ENCODE assay signal across 8 mouse cellular contexts in genomic region chr1:170214383-170214756, GRCm38 (mm10). TPM values are rescaled to one million over a fixed set of nuclear protein-coding genes. Genes with fewer than 3 reads are reported as not detected.
DNase-seq lines count a peak whose midpoint lies in the region; ATAC-seq and TF ChIP-seq lines count a peak whose summit lies in the region.

No protein-coding gene starts in this region.

- WGBS in heart, embryonic 13.5 days = 23% methylated on average over 7 of the region's 7 CpGs
- 50% methylated on average over 7 of the region's 7 CpGs for WGBS in forebrain, embryonic 10.5 days
- 16% methylated on average over 7 of the region's 7 CpGs for WGBS in liver, embryonic 14.5 days (ENCODE audit: insufficient replicate concordance)

- DNase-seq in heart, postnatal 4 days = no peak
- DNase-seq in forebrain, embryonic 10.5 days (ENCODE audit: extremely low spot score, low spot score) = no peak
- DNase-seq in liver, embryonic 14.5 days (ENCODE audit: low read depth in 3 of 3, low spot score in 3 of 3) = no peak
- no peak for DNase-seq in urinary bladder, postnatal 14 days (ENCODE audit: low spot score)
- no peak for DNase-seq in thymus, postnatal 4 days
- DNase-seq in spleen, postnatal 4 days (ENCODE audit: low spot score in 2 of 2) = no peak

- ATAC-seq in heart, embryonic 13.5 days (ENCODE audit: extremely low read depth, insufficient number of reproducible peaks, low FRiP score, low TSS enrichment) = no peak
- ATAC-seq in liver, embryonic 14.5 days (ENCODE audit: insufficient read depth) = no peak

- TF ChIP-seq CTCF in E14TG2a.4 (conservative IDR thresholded peaks at IDR 0.05; ENCODE audit: low read length) = no peak
- TF ChIP-seq CTCF in liver, embryonic 14.5 days (IDR thresholded peaks at IDR 0.05; ENCODE audit: low read depth) = no peak

- peak overlapping the region; percentile 77 for H3K4me3 ChIP-seq in heart, embryonic 13.5 days
- H3K4me3 ChIP-seq in E14TG2a.4 (replicated peaks; ENCODE audit: low read length) = peak overlapping the region; percentile 93
- H3K4me3 ChIP-seq in forebrain, embryonic 10.5 days = peak overlapping the region; percentile 97
- peak overlapping the region; percentile 83 to 85 for H3K4me3 ChIP-seq in liver, embryonic 14.5 days (ENCODE audit: insufficient read depth in 1 of 2, low read depth in 2 of 2, low read length in 2 of 2)

- H3K4me2 ChIP-seq in heart, embryonic 13.5 days = peak overlapping the region; percentile 87
- peak overlapping the region; percentile 86 for H3K4me2 ChIP-seq in liver, embryonic 14.5 days (ENCODE audit: low read depth)

- H3K9me3 ChIP-seq in heart, embryonic 13.5 days = no peaks in the 10 kb centered on the region
- no peaks in the 10 kb centered on the region for H3K9me3 ChIP-seq in E14TG2a.4 (ENCODE audit: low read length)
- H3K9me3 ChIP-seq in forebrain, embryonic 10.5 days = no peaks in the 10 kb centered on the region
- H3K9me3 ChIP-seq in liver, embryonic 14.5 days (ENCODE audit: control insufficient read depth, low read length) = no peaks in the 10 kb centered on the region

- no peak for TF ChIP-seq EP300 in liver, embryonic 14.5 days (IDR thresholded peaks at IDR 0.05; ENCODE audit: low read depth)

- peaks cover 14% of the 10 kb centered on the region for H3K27me3 ChIP-seq in heart, embryonic 13.5 days (replicated peaks)
- H3K27me3 ChIP-seq in E14TG2a.4 (ENCODE audit: insufficient read depth, low read length) = no peaks in the 10 kb centered on the region
- peaks cover 13% of the 10 kb centered on the region for H3K27me3 ChIP-seq in forebrain, embryonic 10.5 days (ENCODE audit: poor library complexity, severe bottlenecking)
- H3K27me3 ChIP-seq in liver, embryonic 14.5 days (ENCODE audit: control insufficient read depth, insufficient read depth, low read length) = no peaks in the 10 kb centered on the region; the same call in 1 of the 2 replicates

- peaks cover 32% of the 10 kb centered on the region for H3K36me3 ChIP-seq in heart, embryonic 13.5 days
- H3K36me3 ChIP-seq in E14TG2a.4 (ENCODE audit: insufficient read depth, low read length) = peaks cover 19% of the 10 kb centered on the region
- H3K36me3 ChIP-seq in forebrain, embryonic 10.5 days (replicated peaks) = peaks cover 33% of the 10 kb centered on the region
- peaks cover 10% of the 10 kb centered on the region for H3K36me3 ChIP-seq in liver, embryonic 14.5 days (replicated peaks; ENCODE audit: control insufficient read depth, insufficient read depth, low read depth)

- H3K27ac ChIP-seq in heart, embryonic 13.5 days (replicated peaks) = peak overlapping the region; percentile 87
- H3K27ac ChIP-seq in forebrain, embryonic 10.5 days = peak overlapping the region; percentile 94
- peak overlapping the region; percentile 66 for H3K27ac ChIP-seq in liver, embryonic 14.5 days

- peaks cover 8% of the 10 kb centered on the region for H3K4me1 ChIP-seq in heart, embryonic 13.5 days
- no peaks in the 10 kb centered on the region; the same call in 1 of the 2 replicates for H3K4me1 ChIP-seq in E14TG2a.4 (replicated peaks; ENCODE audit: low read depth, low read length)
- H3K4me1 ChIP-seq in forebrain, embryonic 10.5 days = peaks cover 12% of the 10 kb centered on the region
- peaks cover 6 to 8% of the 10 kb centered on the region in 2 experiments for H3K4me1 ChIP-seq in liver, embryonic 14.5 days (replicated peaks; ENCODE audit: control insufficient read depth in 2 of 2, insufficient read depth in 2 of 2, low read length in 1 of 2)

- H3K9ac ChIP-seq in heart, embryonic 13.5 days = peak overlapping the region; percentile 97
- H3K9ac ChIP-seq in liver, embryonic 14.5 days (replicated peaks) = peak overlapping the region; percentile 92

RNA-seq across cellular contexts. Expression of gene Uhmk1, which starts 0.8 kb away (rescaled TPM):
- polyA plus RNA-seq in heart, embryonic 13.5 days (2015; fragmentation: Nextera tagmentation; extraction: Ambion mirVana) = 5.1 and 5.2 TPM in 2 replicates
- 10 to 100 TPM; 18.9 to 19.8 TPM for total RNA-seq in heart, postnatal 4 days (2021)
- 10.0 and 10.1 TPM in 2 replicates for polyA plus RNA-seq in forebrain, embryonic 10.5 days (2016; fragmentation: Nextera tagmentation; extraction: Ambion mirVana)
- 7.6 and 9.3 TPM in 2 replicates for polyA plus RNA-seq in liver, embryonic 14.5 days (2012; rRNA removed)
- polyA plus RNA-seq in liver, embryonic 14.5 days (2014; fragmentation: Nextera tagmentation; extraction: Ambion mirVana) = 8.4 and 9.5 TPM in 2 replicates

RNA-seq across cellular contexts. Expression of gene Sh2d1b2, which starts 18.2 kb away (rescaled TPM):
- polyA plus RNA-seq in heart, embryonic 13.5 days (2015; fragmentation: Nextera tagmentation; extraction: Ambion mirVana) = not detected in 2 replicates
- total RNA-seq in heart, postnatal 4 days (2021) = not detected
- polyA plus RNA-seq in forebrain, embryonic 10.5 days (2016; fragmentation: Nextera tagmentation; extraction: Ambion mirVana) = not detected in 2 replicates
- not detected in 2 replicates for polyA plus RNA-seq in liver, embryonic 14.5 days (2012; rRNA removed)
- polyA plus RNA-seq in liver, embryonic 14.5 days (2014; fragmentation: Nextera tagmentation; extraction: Ambion mirVana) = not detected in 2 replicates

RNA-seq across cellular contexts. Expression of gene Uap1, which starts 39.6 kb away (rescaled TPM):
- polyA plus RNA-seq in heart, embryonic 13.5 days (2015; fragmentation: Nextera tagmentation; extraction: Ambion mirVana) = 42.4 and 46.1 TPM in 2 replicates
- total RNA-seq in heart, postnatal 4 days (2021) = 10 to 100 TPM; 40.4 to 49.6 TPM
- 53.3 and 55.2 TPM in 2 replicates for polyA plus RNA-seq in forebrain, embryonic 10.5 days (2016; fragmentation: Nextera tagmentation; extraction: Ambion mirVana)
- 10.6 and 15.6 TPM in 2 replicates for polyA plus RNA-seq in liver, embryonic 14.5 days (2012; rRNA removed)
- polyA plus RNA-seq in liver, embryonic 14.5 days (2014; fragmentation: Nextera tagmentation; extraction: Ambion mirVana) = 32.1 and 34.9 TPM in 2 replicates
